Mouse (Mus musculus) stomach, postnatal 0 days (tissue): Measurements from ENCODE around the gene Upf1.

Experiments used
- CTCF ChIP-seq: IDR thresholded peaks from 2 replicates; pipeline ENCODE4 v1.5.1; 2016; ENCODE audit warnings: antibody characterized with exemption, low read depth, mild to moderate bottlenecking, moderate library complexity
- EP300 ChIP-seq: optimal IDR thresholded peaks from 2 replicates; pipeline ENCODE3; 2016; ENCODE audit warnings: antibody characterized with exemption

DNA sequence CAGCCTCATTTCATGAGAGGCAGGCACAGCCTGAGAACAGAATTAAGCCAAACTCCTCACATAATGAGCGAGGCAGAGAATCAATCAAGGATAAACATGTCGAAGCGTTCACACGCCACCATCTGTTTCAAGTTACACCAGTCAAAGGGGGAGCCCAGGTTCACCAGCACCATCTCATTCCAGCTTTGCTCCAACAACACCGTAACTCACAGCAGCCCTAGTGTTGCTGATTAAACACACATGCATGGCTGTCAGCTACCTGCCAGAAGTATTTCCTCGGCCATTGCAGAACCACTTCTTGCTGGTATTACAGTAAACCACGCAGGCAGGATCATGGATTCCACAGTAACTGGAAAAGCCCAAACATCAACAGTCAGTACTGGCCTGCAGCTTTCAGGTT lies 10.0 kb downstream of the Upf1 start:
- no peak for TF ChIP-seq CTCF
- TF ChIP-seq EP300, result no peak
